Mouse (Mus musculus): Measurements from ENCODE around the gene Col11a2.

Col11a2 gene

DNA sequence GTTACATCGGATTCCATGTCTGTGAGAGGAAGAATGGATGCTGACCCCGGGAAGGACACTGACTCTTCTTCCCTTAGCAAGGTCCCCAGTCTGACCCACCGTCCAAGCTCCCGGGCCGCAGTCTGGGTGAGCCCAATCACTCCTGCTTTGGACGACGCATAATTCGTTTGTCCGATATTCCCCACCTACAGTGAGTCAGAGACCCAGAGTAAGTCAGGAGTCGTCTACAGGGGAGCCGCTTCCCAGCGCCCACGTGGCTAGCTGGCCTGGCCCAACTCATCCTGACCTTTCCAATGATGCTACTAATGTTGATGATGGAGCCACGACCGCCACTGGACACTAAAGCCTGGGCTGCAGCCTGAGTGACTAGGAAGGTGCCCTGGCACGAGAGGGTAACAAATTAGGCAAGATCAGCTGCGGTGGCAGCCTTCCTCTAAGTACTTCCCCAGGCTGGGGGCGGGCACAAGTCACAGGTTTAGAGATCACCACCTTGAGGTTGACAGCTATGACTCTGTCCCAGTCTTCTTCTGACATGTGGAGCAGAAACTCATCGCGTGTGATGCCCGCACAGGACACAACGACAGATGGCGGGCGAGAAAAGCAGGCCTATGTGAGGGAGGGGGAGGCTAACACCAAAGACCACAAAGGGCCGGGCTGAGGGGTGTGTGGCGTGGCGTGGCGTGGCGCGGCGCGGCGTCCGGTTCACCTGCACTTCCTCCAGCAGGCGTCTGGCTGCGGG is 12.2 kb upstream of the Col11a2 start:
- DNase-seq: peak; percentile 69

- DNase-seq: peak; percentile 94
Observed at GRCm38 (mm10) chr17:34027656-34028223, 11.5 kb upstream of the Col11a2 start, which contains the start of gene H2-Ke6. H2-Ke6 (minus strand) TSS chr17:34028060.

GRCm38 (mm10) chr17:34028501-34029149 is 10.6 kb upstream of the Col11a2 start:
- DNase-seq: no peak

GRCm38 (mm10) chr17:34029150-34029889 is 9.9 kb upstream of the Col11a2 start:
- DNase-seq: no peak

DNA sequence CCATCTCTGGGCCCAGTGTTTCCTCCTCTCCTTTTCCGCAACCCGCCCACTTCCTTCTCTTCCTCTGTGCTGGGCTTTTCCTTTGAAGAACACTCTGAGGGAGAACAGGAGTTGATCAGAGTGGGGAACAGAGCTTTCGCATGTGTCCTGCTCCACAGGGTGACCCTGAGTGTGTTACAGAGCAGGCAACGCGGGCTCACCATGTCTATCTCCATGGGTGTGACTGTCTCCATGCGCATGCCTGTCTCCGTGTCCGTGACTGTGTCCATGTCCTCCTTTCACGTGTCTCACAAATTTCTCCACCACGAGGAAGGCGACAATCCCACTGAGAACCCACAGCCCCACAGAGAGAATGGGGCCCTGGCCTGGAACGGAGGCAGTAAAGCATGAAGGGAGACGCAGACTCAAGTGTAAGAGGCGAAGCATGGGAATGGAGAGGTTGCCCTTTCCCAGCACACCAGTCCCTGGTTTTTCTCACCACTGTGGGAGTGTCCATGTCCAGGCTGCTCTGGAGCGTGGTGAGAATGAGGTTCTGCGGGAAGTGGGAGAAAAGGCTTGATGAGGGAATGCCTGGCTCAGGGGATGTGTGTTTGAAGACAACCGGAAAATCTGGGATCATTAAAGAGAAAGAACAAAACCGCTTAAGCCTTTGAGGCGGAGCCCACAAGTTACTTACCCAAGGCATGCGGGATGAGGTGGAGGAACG is 9.2 kb upstream of the Col11a2 start:
- no peak for DNase-seq

- no peak for DNase-seq
Observed at GRCm38 (mm10) chr17:34030861-34031326, 8.3 kb upstream of the Col11a2 start.

DNA sequence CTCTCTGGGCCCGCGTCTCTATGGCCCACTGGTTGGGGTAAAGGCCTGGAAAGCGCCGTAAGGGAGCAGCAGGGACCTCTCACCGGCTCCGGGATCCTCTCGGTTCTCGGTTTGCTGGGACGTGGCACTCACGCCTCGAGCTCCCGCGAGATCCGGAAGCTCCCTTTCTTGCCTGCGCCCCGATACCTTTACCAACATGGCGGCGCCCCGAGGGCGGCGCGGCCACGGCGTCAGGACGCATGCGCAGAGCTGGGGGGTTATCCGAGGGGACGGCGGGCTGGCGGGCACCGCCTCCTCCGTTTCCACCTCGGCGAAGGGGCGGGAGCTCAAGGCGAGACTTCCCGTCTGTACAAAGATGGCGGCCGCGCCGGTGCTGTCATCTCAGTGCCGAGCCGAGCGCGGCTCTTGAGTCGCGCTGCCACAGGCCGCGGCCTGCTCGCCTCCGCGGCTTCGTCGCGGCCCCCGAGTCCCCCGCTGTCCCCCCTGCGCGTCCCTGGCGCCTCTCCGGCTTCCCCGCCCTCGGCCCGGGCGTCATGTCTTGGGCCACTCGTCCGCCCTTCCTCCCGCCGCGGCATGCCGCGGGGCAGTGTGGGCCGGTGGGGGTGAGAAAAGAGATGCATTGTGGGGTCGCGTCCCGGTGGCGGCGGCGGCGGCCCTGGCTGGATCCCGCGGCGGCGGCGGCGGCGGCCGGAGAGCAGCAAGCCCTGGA is 7.6 kb upstream of the Col11a2 start, which contains the start of the genes Slc39a7 and Rxrb:
Gene Slc39a7, minus strand, starts transcription at position 218 of the 709 bp plus-strand sequence.
Gene Rxrb, plus strand, starts transcription at position 348 of the 709 bp plus-strand sequence.
- DNase-seq: peak; percentile 100

GRCm38 (mm10) chr17:34032174-34032632 is 7.0 kb upstream of the Col11a2 start:
- peak; percentile 87 for DNase-seq

DNA sequence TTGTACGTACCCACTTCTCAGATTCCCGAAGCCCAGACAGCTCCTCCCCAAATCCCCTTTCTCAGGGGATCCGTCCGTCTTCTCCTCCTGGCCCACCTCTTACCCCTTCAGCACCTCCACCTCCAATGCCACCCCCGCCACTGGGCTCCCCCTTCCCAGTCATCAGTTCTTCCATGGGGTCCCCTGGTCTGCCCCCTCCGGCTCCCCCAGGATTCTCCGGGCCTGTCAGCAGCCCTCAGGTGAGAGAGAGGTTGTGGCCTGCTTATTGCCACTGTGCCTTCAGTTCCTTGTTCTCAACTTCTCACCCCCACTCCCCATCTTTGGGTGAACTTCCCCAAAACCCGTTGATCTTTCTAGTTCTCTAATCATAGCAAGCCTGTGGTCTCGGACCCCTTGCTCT is 6.4 kb upstream of the Col11a2 start:
- DNase-seq: peak; percentile 48

DNA sequence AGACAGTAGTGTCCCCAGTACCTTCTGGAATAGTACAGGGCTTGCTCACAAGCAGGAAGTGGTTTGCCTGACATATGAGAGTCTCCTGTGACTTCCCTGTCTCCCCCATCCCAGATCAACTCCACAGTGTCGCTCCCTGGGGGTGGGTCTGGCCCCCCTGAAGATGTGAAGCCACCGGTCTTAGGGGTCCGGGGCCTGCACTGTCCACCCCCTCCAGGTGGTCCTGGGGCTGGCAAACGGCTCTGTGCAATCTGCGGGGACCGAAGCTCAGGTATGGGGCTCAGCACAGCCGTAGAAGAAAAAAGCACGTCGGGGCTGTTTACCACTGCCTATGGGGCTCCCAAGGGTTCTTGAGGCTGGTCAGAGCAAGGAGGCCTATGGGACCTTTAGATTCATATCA is 5.8 kb upstream of the Col11a2 start:
- DNase-seq: no peak

DNA sequence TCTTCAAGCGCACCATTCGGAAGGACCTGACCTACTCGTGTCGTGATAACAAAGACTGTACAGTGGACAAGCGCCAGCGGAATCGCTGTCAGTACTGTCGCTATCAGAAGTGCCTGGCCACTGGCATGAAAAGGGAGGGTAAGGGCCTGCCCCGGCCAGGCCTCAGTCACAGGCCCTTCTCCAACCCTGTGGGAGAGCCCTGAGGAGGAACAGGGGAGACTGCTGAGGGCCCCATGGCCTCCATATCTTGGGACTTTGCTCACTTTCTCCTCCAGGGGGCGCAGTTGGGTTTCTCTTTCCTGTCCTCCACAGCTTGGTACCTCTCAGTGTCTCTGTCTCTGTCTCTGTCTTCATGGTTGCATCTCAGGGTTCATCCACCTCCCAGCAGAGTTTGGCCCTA is 5.2 kb upstream of the Col11a2 start:
- DNase-seq: peak; percentile 82

DNA sequence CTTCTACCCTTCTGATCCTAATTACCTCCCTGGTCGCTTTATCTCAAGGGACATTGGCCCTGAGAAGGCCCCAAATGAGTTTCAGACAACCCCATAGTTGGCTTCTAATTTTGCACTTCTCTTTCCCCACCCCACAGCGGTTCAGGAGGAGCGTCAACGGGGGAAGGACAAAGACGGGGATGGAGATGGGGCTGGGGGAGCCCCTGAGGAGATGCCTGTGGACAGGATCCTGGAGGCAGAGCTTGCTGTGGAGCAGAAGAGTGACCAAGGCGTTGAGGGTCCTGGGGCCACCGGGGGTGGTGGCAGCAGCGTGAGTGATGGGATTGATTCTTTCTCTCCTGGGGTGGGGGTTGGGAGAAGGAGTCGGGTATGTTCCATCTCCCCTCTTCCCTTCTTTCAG is 3.7 kb upstream of the Col11a2 start:
- DNase-seq: no peak

DNA sequence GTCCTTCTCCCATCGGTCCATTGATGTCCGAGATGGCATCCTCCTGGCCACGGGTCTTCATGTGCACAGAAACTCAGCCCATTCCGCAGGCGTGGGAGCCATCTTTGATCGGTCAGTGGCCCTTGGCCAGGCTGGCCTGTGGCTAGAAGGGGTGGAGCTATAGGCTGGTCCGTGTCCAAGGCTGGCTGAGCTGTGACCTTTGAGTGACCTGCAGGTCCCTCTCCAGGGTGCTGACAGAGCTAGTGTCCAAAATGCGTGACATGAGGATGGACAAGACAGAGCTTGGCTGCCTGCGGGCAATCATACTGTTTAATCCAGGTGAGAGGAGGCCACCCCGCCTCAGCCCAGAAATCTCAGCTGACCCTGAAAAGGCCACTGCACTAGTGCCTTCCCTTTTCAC is 2.6 kb upstream of the Col11a2 start:
- no peak for DNase-seq

DNA sequence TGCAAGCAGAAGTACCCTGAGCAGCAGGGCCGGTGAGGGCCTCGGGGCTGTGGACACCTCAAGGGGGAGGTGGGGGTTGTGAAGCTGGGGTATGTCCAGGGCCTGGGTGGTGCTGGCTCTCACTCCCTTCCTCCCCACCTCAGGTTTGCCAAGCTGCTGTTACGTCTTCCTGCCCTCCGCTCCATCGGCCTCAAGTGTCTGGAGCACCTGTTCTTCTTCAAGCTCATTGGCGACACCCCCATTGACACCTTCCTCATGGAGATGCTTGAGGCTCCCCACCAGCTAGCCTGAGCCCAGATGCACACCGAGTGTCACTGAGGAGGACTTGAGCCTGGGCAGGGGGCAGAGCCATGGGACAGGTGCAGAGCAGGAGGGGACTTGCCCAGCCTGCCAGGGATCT is 2.0 kb upstream of the Col11a2 start:
- no peak for DNase-seq

- DNase-seq: no peak
Observed at GRCm38 (mm10) chr17:34038440-34038839, 797 bp upstream of the Col11a2 start.

- DNase-seq: no peak
Observed at GRCm38 (mm10) chr17:34039562-34040450, 569 bp downstream of the Col11a2 start.

GRCm38 (mm10) chr17:34045941-34046340 is 6.7 kb downstream of the Col11a2 start:
- DNase-seq: no peak

DNA sequence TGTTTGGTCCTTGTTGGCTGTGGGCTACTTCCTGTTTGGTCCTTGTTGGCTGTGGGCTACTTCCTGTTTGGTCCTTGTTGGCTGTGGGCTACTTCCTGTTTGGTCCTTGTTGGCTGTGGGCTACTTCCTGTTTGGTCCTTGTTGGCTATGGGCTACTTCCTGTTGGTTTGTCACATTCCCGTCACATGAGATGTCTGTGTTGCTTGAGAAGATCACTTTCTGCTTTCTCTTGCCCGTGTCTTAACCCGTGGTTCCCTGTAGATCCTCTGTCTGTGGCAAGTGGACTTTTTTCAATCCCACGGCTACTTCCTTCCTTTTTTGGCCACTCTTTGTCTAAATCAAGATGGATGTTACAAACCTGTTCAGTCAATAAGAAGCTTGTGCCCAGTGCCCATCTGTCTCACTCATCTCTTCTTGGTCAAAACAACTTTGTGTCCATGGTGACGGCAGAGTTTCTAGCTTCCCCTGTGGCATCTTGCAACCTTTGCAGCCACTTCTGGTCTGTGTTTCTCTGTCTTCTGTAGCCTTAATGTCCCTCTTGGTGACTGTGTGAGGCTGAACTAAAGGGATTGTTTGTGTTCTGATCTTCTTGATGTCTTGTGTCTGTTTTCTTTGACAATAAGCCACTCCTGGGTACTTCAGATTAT is 8.3 kb downstream of the Col11a2 start:
- no peak for DNase-seq

DNA sequence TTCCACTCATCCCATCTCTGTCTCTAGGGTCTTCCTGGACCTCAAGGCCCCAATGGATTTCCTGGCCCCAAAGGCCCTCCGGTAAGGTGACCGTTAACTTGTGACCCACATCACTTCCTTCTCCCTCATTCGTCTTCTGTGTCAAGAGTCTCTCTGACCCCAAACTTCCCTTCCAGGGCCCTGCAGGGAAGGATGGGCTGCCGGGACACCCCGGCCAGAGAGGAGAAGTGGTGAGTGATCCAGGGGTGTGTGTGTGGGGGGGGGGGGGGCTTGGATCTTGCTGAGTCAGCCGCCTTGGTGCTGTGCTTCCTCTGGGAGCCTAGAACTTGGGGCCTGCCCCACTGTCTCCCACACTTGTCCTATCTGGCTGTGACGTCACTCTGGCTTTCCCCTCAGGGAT is 18.0 kb downstream of the Col11a2 start:
- DNase-seq: no peak

GRCm38 (mm10) chr17:34068864-34069263 is 29.6 kb downstream of the Col11a2 start:
- DNase-seq: no peak

Measured in thymus, postnatal 14 days (tissue).